Mouse (Mus musculus) lung, postnatal 0 days (tissue): Measurements from ENCODE around the gene Gm20388. TPM values are rescaled to one million over a fixed set of nuclear protein-coding genes. Genes with fewer than 3 reads are reported as not detected.
A peak's percentile ranks its signal among the peaks of the same experiment; 100 is the strongest.

Source experiments
- ATAC-seq: fragments of 200-750 bp; cut with Nextera tagmentation; 2 replicates; pipeline ENCODE4 v1.8.0; 2017; ENCODE audit warnings: moderate library complexity
- DNase-seq: peaks from one replicate; pipeline ENCODE4 v3.0.0-alpha.2; 2016; ENCODE audit warnings: low spot score
- H3K27ac ChIP-seq: fragments of 300-500 bp; sonication (generic); 2 replicates; pipeline ENCODE4 v1.5.1; 2014; ENCODE audit warnings: antibody characterized with exemption, mild to moderate bottlenecking, low read length, mixed read lengths
- H3K27me3 ChIP-seq: fragments of 300-500 bp; sonication (generic); replicated peaks from 2 replicates; pipeline ENCODE4 v1.6.1; 2014; ENCODE audit warnings: low read length, mixed read lengths; ENCODE audit not compliant: insufficient read depth
- H3K36me3 ChIP-seq: fragments of 300-500 bp; sonication (generic); 2 replicates; pipeline ENCODE4 v1.6.1; 2014; ENCODE audit warnings: low read length, mixed read lengths; ENCODE audit not compliant: insufficient read depth
- H3K4me1 ChIP-seq: fragments of 300-500 bp; sonication (generic); 2 replicates; pipeline ENCODE4 v1.6.1; 2014; ENCODE audit warnings: antibody characterized with exemption, low read depth, low read length, mixed read lengths; ENCODE audit not compliant: insufficient read depth
- H3K4me2 ChIP-seq: fragments of 300-500 bp; sonication (generic); replicated peaks from 2 replicates; pipeline ENCODE4 v1.6.1; 2014; ENCODE audit warnings: low read depth, mild to moderate bottlenecking, low read length, moderate library complexity, mixed read lengths
- H3K4me3 ChIP-seq: fragments of 300-500 bp; sonication (generic); 2 replicates; pipeline ENCODE4 v1.5.1; 2014; ENCODE audit warnings: low read depth, low read length
- H3K9ac ChIP-seq: fragments of 300-500 bp; sonication (generic); replicated peaks from 2 replicates; pipeline ENCODE4 v1.6.1; 2014; ENCODE audit warnings: low read depth, mild to moderate bottlenecking
- H3K9me3 ChIP-seq: fragments of 300-500 bp; sonication (generic); 2 replicates; pipeline ENCODE4 v1.6.1; 2016; ENCODE audit warnings: low read length, mixed read lengths
- CTCF ChIP-seq: IDR thresholded peaks from 2 replicates; pipeline ENCODE4 v1.5.1; 2016; ENCODE audit warnings: antibody characterized with exemption, mild to moderate bottlenecking
- EP300 ChIP-seq: IDR thresholded peaks from 2 replicates; pipeline ENCODE4 v1.6.1; 2016; ENCODE audit warnings: antibody characterized with exemption, mild to moderate bottlenecking, control low read depth
- WGBS: fragments of 180-500 bp; shearing (Covaris S2); extraction: QIAGEN DNeasy Blood & Tissue Kit; methylation state at CpG from one replicate; pipeline ENCODE4 v1.1.7; 2014; 5-methylcytosine and 5-hydroxymethylcytosine counted together
- polyA plus RNA-seq: library from polyadenylated mRNA; unstranded; fragments of >200 nt; fragmentation: Nextera tagmentation; extraction: Ambion mirVana; gene quantifications from 2 replicates; pipeline ENCODE4 v1.2.1, GENCODE M21; 2015

Gm20388 gene
- polyA plus RNA-seq, 1 experiment from 2014 or later = not detected

- ATAC-seq = peak; percentile 78
- TF ChIP-seq EP300 (no peak), CTCF (peak; percentile 97)
- WGBS = 16% methylated on average over 3 of the region's 3 CpGs
- H3K27ac ChIP-seq = no peak overlapping the region
- peaks cover 52% of the 10 kb centered on the region for H3K36me3 ChIP-seq
- no peaks in the 10 kb centered on the region for H3K9me3 ChIP-seq
- H3K4me2 ChIP-seq = no peak overlapping the region
- no peaks in the 10 kb centered on the region for H3K4me1 ChIP-seq
- peak; percentile 91 for DNase-seq
- H3K4me3 ChIP-seq = no peak overlapping the region
- H3K27me3 ChIP-seq = no peaks in the 10 kb centered on the region
- no peak overlapping the region for H3K9ac ChIP-seq
Observed at GRCm38 (mm10) chr8:121602860-121603259, 1692.2 kb downstream of the Gm20388 start.

DNA sequence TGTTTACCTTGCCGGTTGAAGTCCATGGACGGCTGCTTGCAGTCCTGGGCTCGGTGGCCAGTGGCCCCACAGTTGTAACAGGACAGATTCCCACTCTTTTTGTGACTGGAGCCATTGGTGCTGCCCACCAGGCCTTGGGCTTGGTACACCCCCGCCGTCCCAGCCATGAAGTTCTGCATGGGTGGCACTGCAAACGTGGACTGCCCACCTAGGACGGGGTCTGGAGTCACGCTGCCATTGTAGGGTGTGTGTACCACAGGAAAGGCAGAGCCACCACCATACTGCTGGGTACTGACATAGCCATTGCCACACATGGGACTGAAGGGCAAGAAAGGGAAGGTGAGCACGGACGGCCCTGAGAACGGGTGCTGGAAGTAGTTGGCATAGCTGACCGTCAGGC, 1693.2 kb downstream of the Gm20388 start:
- Histone ChIP-seq H3K4me3 (no peak overlapping the region), H3K9me3 (no peaks in the 10 kb centered on the region), H3K4me1 (no peaks in the 10 kb centered on the region), H3K36me3 (peaks cover 53% of the 10 kb centered on the region), H3K4me2 (no peak overlapping the region), H3K27ac (no peak overlapping the region), H3K9ac (no peak overlapping the region), H3K27me3 (no peaks in the 10 kb centered on the region)
- 98% methylated on average over 12 of the region's 12 CpGs for WGBS
- DNase-seq (no peak), ATAC-seq (no peak)
- TF ChIP-seq CTCF (no peak), EP300 (no peak)

- WGBS = 69% methylated on average over 5 of the region's 5 CpGs
- H3K4me3 ChIP-seq = no peak overlapping the region
- H3K27ac ChIP-seq = no peak overlapping the region
- no peak overlapping the region for H3K9ac ChIP-seq
- H3K4me2 ChIP-seq = no peak overlapping the region
- ATAC-seq (no peak), DNase-seq (peak; percentile 66)
- no peaks in the 10 kb centered on the region for H3K9me3 ChIP-seq
- H3K27me3 ChIP-seq = no peaks in the 10 kb centered on the region
- peaks cover 32% of the 10 kb centered on the region for H3K36me3 ChIP-seq
- no peaks in the 10 kb centered on the region for H3K4me1 ChIP-seq
- TF ChIP-seq EP300 (no peak), CTCF (peak; percentile 71)
Observed at GRCm38 (mm10) chr8:121607661-121608060, 1697.0 kb downstream of the Gm20388 start.

- no peaks in the 10 kb centered on the region for H3K27me3 ChIP-seq
- H3K9me3 ChIP-seq = no peaks in the 10 kb centered on the region
- no peak overlapping the region for H3K9ac ChIP-seq
- no peak overlapping the region for H3K4me3 ChIP-seq
- DNase-seq (no peak), ATAC-seq (no peak)
- TF ChIP-seq CTCF = no peak
- no peak for TF ChIP-seq EP300
- H3K36me3 ChIP-seq = peaks cover 29% of the 10 kb centered on the region
- 82% methylated on average over 15 of the region's 15 CpGs for WGBS
- H3K27ac ChIP-seq = no peak overlapping the region
- no peak overlapping the region for H3K4me2 ChIP-seq
- H3K4me1 ChIP-seq = no peaks in the 10 kb centered on the region
Observed at GRCm38 (mm10) chr8:121609251-121609650, 1698.6 kb downstream of the Gm20388 start.

DNA sequence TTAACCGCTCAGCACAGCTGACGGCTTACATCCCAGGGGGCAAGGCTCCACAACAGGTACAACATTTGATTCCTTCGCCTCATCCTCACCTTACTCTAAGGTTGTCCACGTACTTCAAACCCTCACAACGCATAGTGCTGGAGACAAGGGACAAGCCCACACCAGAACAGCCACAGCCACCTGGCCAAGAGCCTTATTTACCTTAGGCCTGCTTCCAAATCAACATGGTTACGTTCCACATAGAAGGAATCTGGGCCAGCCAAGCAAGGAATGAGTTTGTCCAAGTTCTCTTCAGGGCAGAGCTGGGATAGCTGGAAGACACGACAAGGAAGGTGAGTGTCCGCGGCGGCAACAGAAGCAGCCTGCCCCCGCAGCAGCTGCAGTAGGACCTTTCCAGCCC, 1699.3 kb downstream of the Gm20388 start:
- no peak overlapping the region for H3K9ac ChIP-seq
- TF ChIP-seq CTCF = no peak
- TF ChIP-seq EP300 = no peak
- 87% methylated on average over 11 of the region's 11 CpGs for WGBS
- H3K4me2 ChIP-seq = no peak overlapping the region
- no peak overlapping the region for H3K4me3 ChIP-seq
- H3K27ac ChIP-seq = no peak overlapping the region
- ATAC-seq (no peak), DNase-seq (no peak)
- H3K9me3 ChIP-seq = no peaks in the 10 kb centered on the region
- H3K4me1 ChIP-seq = no peaks in the 10 kb centered on the region
- H3K27me3 ChIP-seq = no peaks in the 10 kb centered on the region
- peaks cover 22% of the 10 kb centered on the region for H3K36me3 ChIP-seq

DNA sequence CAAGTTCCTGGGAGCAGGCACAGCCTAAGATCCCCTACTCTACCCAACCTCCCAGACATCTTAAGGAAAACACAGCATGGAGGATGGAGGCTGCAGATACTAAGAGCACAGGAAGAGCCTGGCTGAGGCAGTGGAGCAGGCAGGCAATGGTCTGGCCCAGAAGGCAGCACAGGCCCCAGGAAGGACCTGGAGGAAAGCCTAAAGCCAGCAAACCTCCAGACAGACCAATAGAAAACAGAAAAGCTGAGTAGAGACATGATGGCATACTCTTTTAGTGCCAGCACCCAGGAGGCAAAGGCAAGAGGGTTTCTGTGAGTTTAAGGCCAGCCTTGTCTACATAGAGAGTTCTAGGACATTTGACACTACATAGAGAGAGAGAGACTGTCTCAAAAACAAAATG, 1702.8 kb downstream of the Gm20388 start:
- Histone ChIP-seq H3K36me3 (no peaks in the 10 kb centered on the region; the same call in 1 of the 2 replicates), H3K9me3 (no peaks in the 10 kb centered on the region), H3K9ac (no peak overlapping the region), H3K4me2 (no peak overlapping the region), H3K4me3 (no peak overlapping the region), H3K27me3 (no peaks in the 10 kb centered on the region), H3K27ac (no peak overlapping the region), H3K4me1 (peaks cover 6% of the 10 kb centered on the region; the same call in 1 of the 2 replicates)
- no peak for TF ChIP-seq EP300
- TF ChIP-seq CTCF = no peak
- ATAC-seq (no peak), DNase-seq (no peak)
